Mouse (Mus musculus) forebrain, postnatal 0 days (tissue): ENCODE results near the gene Alox12. TPM values are rescaled to one million over a fixed set of nuclear protein-coding genes. Genes with fewer than 3 reads are reported as not detected.

ENCODE experiments used
- ATAC-seq: fragments of 200-750 bp; cut with Nextera tagmentation; 2 replicates; pipeline ENCODE4 v1.8.0; 2017; ENCODE audit warnings: mild to moderate bottlenecking, moderate library complexity
- DNase-seq: peaks from one replicate; pipeline ENCODE4 v3.0.0-alpha.2; 2015
- H3K27ac ChIP-seq: fragments of 300-500 bp; sonication (generic); 2 replicates; pipeline ENCODE4 v1.5.1; 2014; ENCODE audit warnings: low read depth, mild to moderate bottlenecking, antibody characterized with exemption, low read length, moderate library complexity, mixed read lengths
- H3K27me3 ChIP-seq: fragments of 300-500 bp; sonication (generic); 2 replicates; pipeline ENCODE4 v1.6.1; 2014; ENCODE audit warnings: mild to moderate bottlenecking, low read length, mixed read lengths; ENCODE audit not compliant: insufficient read depth
- H3K36me3 ChIP-seq: fragments of 300-500 bp; sonication (generic); 2 replicates; pipeline ENCODE4 v1.6.1; 2014; ENCODE audit warnings: mild to moderate bottlenecking, moderate library complexity; ENCODE audit not compliant: insufficient read depth
- H3K4me1 ChIP-seq: fragments of 300-500 bp; sonication (generic); 2 replicates; pipeline ENCODE4 v1.6.1; 2014; ENCODE audit warnings: antibody characterized with exemption; ENCODE audit not compliant: insufficient read depth
- H3K4me2 ChIP-seq: fragments of 300-500 bp; sonication (generic); 2 replicates; pipeline ENCODE4 v1.6.1; 2014; ENCODE audit warnings: low read depth, mild to moderate bottlenecking, moderate library complexity
- H3K4me3 ChIP-seq: fragments of 300-500 bp; sonication (generic); 2 replicates; pipeline ENCODE4 v1.5.1; 2014; ENCODE audit warnings: low read depth, low read length, mixed read lengths
- H3K9ac ChIP-seq: fragments of 300-500 bp; sonication (generic); 2 replicates; pipeline ENCODE4 v1.6.1; 2014; ENCODE audit warnings: mild to moderate bottlenecking
- H3K9me3 ChIP-seq: fragments of 300-500 bp; sonication (generic); 2 replicates; pipeline ENCODE4 v1.6.1; 2016; ENCODE audit warnings: low read length
- CTCF ChIP-seq: sonication (generic); IDR thresholded peaks from 2 replicates; pipeline ENCODE4 v1.5.1; 2016; ENCODE audit warnings: antibody characterized with exemption, control low read depth, low read depth
- WGBS: fragments of 180-500 bp; shearing (Covaris S2); extraction: QIAGEN DNeasy Blood & Tissue Kit; methylation state at CpG from one replicate; pipeline ENCODE4 v1.1.7; 2014; 5-methylcytosine and 5-hydroxymethylcytosine counted together
- polyA plus RNA-seq: library from polyadenylated mRNA; unstranded; fragments of >200 nt; fragmentation: Nextera tagmentation; extraction: Ambion mirVana; gene quantifications from 2 replicates; pipeline ENCODE4 v1.2.1, GENCODE M21; 2015
- total RNA-seq: library from RNA; depleted of rRNA; stranded (reverse); fragments of >200 nt; gene quantifications from 2 replicates; pipeline ENCODE4 v1.2.3, GENCODE M21; 2014

The Alox12 gene
- total and polyA plus RNA-seq, 2 experiments from 2014 or later: 0.10 to 0.46 TPM

- no peak for ATAC-seq
- WGBS: 78% methylated on average over 4 of the region's 4 CpGs
Observed at GRCm38 (mm10) chr11:70265819-70266218, 10.7 kb upstream of the Alox12 start.

GRCm38 (mm10) chr11:70265252-70265651, 10.1 kb upstream of the Alox12 start:
- Histone ChIP-seq H3K4me1 (no peaks in the 10 kb centered on the region), H3K4me3 (no peak overlapping the region), H3K4me2 (no peak overlapping the region), H3K27ac (no peak overlapping the region), H3K27me3 (no peaks in the 10 kb centered on the region), H3K36me3 (no peaks in the 10 kb centered on the region), H3K9ac (no peak overlapping the region), H3K9me3 (no peaks in the 10 kb centered on the region)
- DNase-seq (no peak), ATAC-seq (no peak)
- no peak for TF ChIP-seq CTCF
- 56% methylated on average over 3 of the region's 3 CpGs for WGBS

More at GRCm38 (mm10) chr11:70265819-70266218, 10.7 kb upstream of the Alox12 start:
- Histone ChIP-seq H3K4me3 (no peak overlapping the region), H3K9me3 (no peaks in the 10 kb centered on the region), H3K9ac (no peak overlapping the region), H3K36me3 (no peaks in the 10 kb centered on the region), H3K27me3 (no peaks in the 10 kb centered on the region), H3K4me1 (no peaks in the 10 kb centered on the region), H3K27ac (no peak overlapping the region), H3K4me2 (no peak overlapping the region)
- no peak for TF ChIP-seq CTCF
- no peak for DNase-seq

GRCm38 (mm10) chr11:70259035-70259434, 3.9 kb upstream of the Alox12 start:
- H3K9ac ChIP-seq: no peak overlapping the region
- no peak for ATAC-seq
- no peaks in the 10 kb centered on the region for H3K4me1 ChIP-seq
- DNase-seq: no peak
- H3K4me3 ChIP-seq: no peak overlapping the region
- no peak overlapping the region for H3K27ac ChIP-seq
- no peak overlapping the region for H3K4me2 ChIP-seq
- H3K36me3 ChIP-seq: no peaks in the 10 kb centered on the region
- peaks cover 18% of the 10 kb centered on the region for H3K27me3 ChIP-seq
- no peak for TF ChIP-seq CTCF
- 92% methylated on average over 4 of the region's 4 CpGs for WGBS
- no peaks in the 10 kb centered on the region for H3K9me3 ChIP-seq

- no peak for TF ChIP-seq CTCF
- Histone ChIP-seq H3K27me3 (peaks cover 36% of the 10 kb centered on the region), H3K36me3 (no peaks in the 10 kb centered on the region), H3K4me3 (no peak overlapping the region), H3K4me2 (no peak overlapping the region), H3K9ac (no peak overlapping the region), H3K4me1 (no peaks in the 10 kb centered on the region), H3K9me3 (no peaks in the 10 kb centered on the region), H3K27ac (no peak overlapping the region)
- DNase-seq: no peak
- no peak for ATAC-seq
- 5% methylated on average over 18 of the region's 18 CpGs for WGBS
Observed at GRCm38 (mm10) chr11:70254337-70254736, 816 bp downstream of the Alox12 start.

- 85% methylated on average over 8 of the region's 8 CpGs for WGBS
- H3K4me1 ChIP-seq: no peaks in the 10 kb centered on the region
Observed at GRCm38 (mm10) chr11:70251853-70252252, 3.3 kb downstream of the Alox12 start.

GRCm38 (mm10) chr11:70250150-70250549, 5.0 kb downstream of the Alox12 start:
- Histone ChIP-seq H3K9me3 (no peaks in the 10 kb centered on the region), H3K27ac (no peak overlapping the region), H3K36me3 (no peaks in the 10 kb centered on the region), H3K4me1 (no peaks in the 10 kb centered on the region), H3K9ac (no peak overlapping the region), H3K4me3 (no peak overlapping the region), H3K27me3 (peaks cover 28% of the 10 kb centered on the region), H3K4me2 (no peak overlapping the region)
- ATAC-seq (no peak), DNase-seq (no peak)
- WGBS: 77% methylated on average over 11 of the region's 11 CpGs
- no peak for TF ChIP-seq CTCF

More at GRCm38 (mm10) chr11:70251853-70252252, 3.3 kb downstream of the Alox12 start:
- ATAC-seq (no peak), DNase-seq (no peak)
- peaks cover 36% of the 10 kb centered on the region for H3K27me3 ChIP-seq
- no peak overlapping the region for H3K4me3 ChIP-seq
- H3K9me3 ChIP-seq: no peaks in the 10 kb centered on the region
- H3K27ac ChIP-seq: no peak overlapping the region
- TF ChIP-seq CTCF: no peak
- H3K9ac ChIP-seq: no peak overlapping the region
- H3K36me3 ChIP-seq: no peaks in the 10 kb centered on the region
- H3K4me2 ChIP-seq: no peak overlapping the region

- H3K36me3 ChIP-seq: no peaks in the 10 kb centered on the region
- no peaks in the 10 kb centered on the region for H3K4me1 ChIP-seq
- no peak overlapping the region for H3K4me2 ChIP-seq
- H3K9me3 ChIP-seq: no peaks in the 10 kb centered on the region
- H3K9ac ChIP-seq: no peak overlapping the region
- ATAC-seq (no peak), DNase-seq (peak; percentile 69)
- no peak overlapping the region for H3K4me3 ChIP-seq
- WGBS: 57% methylated on average over 9 of the region's 9 CpGs
- H3K27ac ChIP-seq: no peak overlapping the region
- TF ChIP-seq CTCF: peak; percentile 81
- peaks cover 2% of the 10 kb centered on the region for H3K27me3 ChIP-seq
Observed at GRCm38 (mm10) chr11:70247136-70247845, 7.9 kb downstream of the Alox12 start.
